Mouse (Mus musculus): ENCODE measurements around the gene Sgcd. TPM values are rescaled to one million over a fixed set of nuclear protein-coding genes. Genes with fewer than 3 reads are reported as not detected.

The Sgcd gene
- polyA plus RNA-seq, 1 experiment from 2014 or later = 0.23 TPM

DNA sequence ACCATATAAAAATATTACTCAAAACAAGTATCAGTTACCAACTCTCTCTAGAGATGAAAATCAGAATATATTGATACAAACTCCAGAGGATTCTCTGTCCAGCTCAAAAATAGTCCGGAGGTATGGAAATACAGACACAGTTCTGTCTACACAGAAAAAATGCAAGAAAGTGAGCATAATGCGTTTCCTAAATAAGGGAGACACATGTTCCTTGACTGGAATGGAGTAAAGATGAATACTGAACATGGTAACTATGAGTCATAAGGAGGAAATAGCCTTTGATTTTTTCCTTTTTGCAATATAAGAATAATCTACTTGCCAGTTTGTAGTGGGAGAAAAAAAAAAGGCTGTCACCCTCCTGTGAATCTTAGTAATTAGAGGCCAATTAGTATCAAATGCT lies 655.1 kb downstream of the Sgcd start:
- no peak overlapping the region for H3K4me2 ChIP-seq
- no peaks in the 10 kb centered on the region for H3K36me3 ChIP-seq
- no peak overlapping the region for H3K9ac ChIP-seq
- H3K9me3 ChIP-seq (replicated peaks) = no peaks in the 10 kb centered on the region
- no peaks in the 10 kb centered on the region for H3K27me3 ChIP-seq (replicated peaks)
- H3K27ac ChIP-seq = no peak overlapping the region
- H3K4me1 ChIP-seq = no peaks in the 10 kb centered on the region
- ATAC-seq = no peak
- 68% methylated on average over 2 of the region's 2 CpGs for WGBS (ENCODE audit: insufficient replicate concordance)
- H3K4me3 ChIP-seq = no peak overlapping the region

GRCm38 (mm10) chr11:47305579-47305978 lies 683.2 kb downstream of the Sgcd start:
- H3K27me3 ChIP-seq (replicated peaks) = no peaks in the 10 kb centered on the region
- no peak overlapping the region for H3K4me3 ChIP-seq
- no peaks in the 10 kb centered on the region for H3K36me3 ChIP-seq
- H3K4me1 ChIP-seq = no peaks in the 10 kb centered on the region
- no peak overlapping the region for H3K4me2 ChIP-seq
- no peak overlapping the region for H3K9ac ChIP-seq
- ATAC-seq = no peak
- no peaks in the 10 kb centered on the region for H3K9me3 ChIP-seq (replicated peaks)
- H3K27ac ChIP-seq = no peak overlapping the region

GRCm38 (mm10) chr11:47304702-47305450 lies 683.9 kb downstream of the Sgcd start:
- no peaks in the 10 kb centered on the region for H3K4me1 ChIP-seq
- ATAC-seq = no peak
- H3K4me2 ChIP-seq = no peak overlapping the region
- no peaks in the 10 kb centered on the region for H3K36me3 ChIP-seq
- no peak overlapping the region for H3K4me3 ChIP-seq
- no peaks in the 10 kb centered on the region for H3K27me3 ChIP-seq (replicated peaks)
- no peaks in the 10 kb centered on the region for H3K9me3 ChIP-seq (replicated peaks)
- H3K27ac ChIP-seq = no peak overlapping the region
- no peak overlapping the region for H3K9ac ChIP-seq
- WGBS (ENCODE audit: insufficient replicate concordance) = 57% methylated on average over 12 of the region's 12 CpGs

- Histone ChIP-seq H3K27me3 (replicated peaks) (no peaks in the 10 kb centered on the region), H3K9ac (no peak overlapping the region), H3K4me1 (no peaks in the 10 kb centered on the region), H3K27ac (no peak overlapping the region), H3K4me3 (no peak overlapping the region), H3K9me3 (replicated peaks) (no peaks in the 10 kb centered on the region), H3K36me3 (no peaks in the 10 kb centered on the region), H3K4me2 (no peak overlapping the region)
- 53% methylated on average over 1 of the region's 1 CpGs for WGBS (ENCODE audit: insufficient replicate concordance)
- ATAC-seq = no peak
Observed at GRCm38 (mm10) chr11:47299777-47300176, 689.0 kb downstream of the Sgcd start.

DNA sequence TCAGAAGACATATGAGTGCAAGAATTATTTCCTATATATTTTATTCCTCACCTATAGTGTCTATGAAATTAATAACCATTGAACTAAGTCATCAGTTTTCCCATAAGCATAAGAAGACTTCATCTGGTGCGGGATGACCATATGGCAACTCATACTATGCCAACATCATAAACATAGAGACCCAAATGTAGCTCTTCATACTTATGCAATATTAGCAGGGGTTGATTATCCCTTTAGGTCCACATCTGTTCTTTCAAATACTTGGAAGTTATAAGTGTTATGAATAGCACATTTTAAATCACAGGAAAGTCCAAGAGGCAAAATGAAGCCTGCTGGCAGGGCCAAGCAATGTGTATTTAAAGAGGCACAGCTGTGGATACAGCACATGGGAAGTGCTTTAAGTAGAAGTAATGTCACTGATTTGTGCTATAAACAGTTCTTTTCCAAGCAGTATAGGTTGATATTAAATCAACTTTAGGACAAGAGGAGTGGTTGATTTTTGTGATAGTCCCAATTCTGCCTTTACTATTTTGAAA lies 690.9 kb downstream of the Sgcd start:
- Histone ChIP-seq H3K36me3 (no peaks in the 10 kb centered on the region), H3K4me3 (no peak overlapping the region), H3K9ac (no peak overlapping the region), H3K27ac (no peak overlapping the region), H3K4me1 (no peaks in the 10 kb centered on the region), H3K9me3 (replicated peaks) (no peaks in the 10 kb centered on the region), H3K27me3 (replicated peaks) (no peaks in the 10 kb centered on the region), H3K4me2 (no peak overlapping the region)
- WGBS (ENCODE audit: insufficient replicate concordance) = 85% methylated on average over 1 of the region's 1 CpGs
- ATAC-seq = no peak

DNA sequence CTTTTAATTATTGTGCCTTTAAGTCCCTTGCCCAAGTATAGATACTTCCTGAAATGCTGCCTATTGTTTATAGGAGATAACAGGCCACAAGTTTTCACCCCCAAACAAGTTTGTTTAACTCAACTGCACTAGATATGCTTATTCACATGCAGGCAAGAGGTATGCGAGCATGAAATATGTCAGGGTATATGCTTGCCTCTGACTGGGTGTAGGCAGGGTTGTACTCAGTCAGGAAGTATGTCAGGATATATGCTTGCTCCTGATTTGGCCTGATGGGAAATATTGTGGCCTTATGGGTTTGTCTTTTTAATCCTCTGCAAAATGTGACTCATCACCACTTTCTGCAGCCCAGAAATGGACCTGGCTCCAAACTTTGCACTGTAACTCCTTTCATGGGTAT lies 694.0 kb downstream of the Sgcd start:
- 30% methylated on average over 1 of the region's 1 CpGs for WGBS (ENCODE audit: insufficient replicate concordance)
- ATAC-seq = no peak
- no peak overlapping the region for H3K9ac ChIP-seq
- H3K9me3 ChIP-seq (replicated peaks) = no peaks in the 10 kb centered on the region
- no peak overlapping the region for H3K27ac ChIP-seq
- no peaks in the 10 kb centered on the region for H3K36me3 ChIP-seq
- no peaks in the 10 kb centered on the region for H3K27me3 ChIP-seq (replicated peaks)
- H3K4me2 ChIP-seq = no peak overlapping the region
- H3K4me1 ChIP-seq = no peaks in the 10 kb centered on the region
- no peak overlapping the region for H3K4me3 ChIP-seq

DNA sequence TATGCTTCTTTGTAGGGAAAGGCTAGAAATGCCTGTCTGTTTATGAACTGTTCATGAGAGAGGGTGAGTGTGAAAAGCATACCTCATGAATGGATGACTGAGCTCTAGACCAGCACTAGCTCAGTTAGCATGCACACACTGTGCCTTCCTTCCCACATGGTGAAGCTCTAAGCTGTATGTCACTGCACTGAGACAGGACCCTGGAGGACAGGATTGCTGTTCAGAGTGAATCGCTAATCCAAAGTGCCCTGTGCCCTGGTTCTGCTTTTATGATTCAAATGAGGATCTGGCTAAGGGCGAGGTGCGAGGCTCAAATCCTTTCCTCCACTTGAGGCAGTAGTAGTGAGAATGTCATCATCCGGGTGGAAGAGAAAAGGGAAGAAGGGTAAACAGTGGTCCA lies 712.2 kb downstream of the Sgcd start:
- H3K27me3 ChIP-seq (replicated peaks) = no peaks in the 10 kb centered on the region
- H3K27ac ChIP-seq = no peak overlapping the region
- WGBS (ENCODE audit: insufficient replicate concordance) = 35% methylated on average over 4 of the region's 4 CpGs
- no peak overlapping the region for H3K9ac ChIP-seq
- H3K4me1 ChIP-seq = no peaks in the 10 kb centered on the region
- no peak overlapping the region for H3K4me3 ChIP-seq
- no peaks in the 10 kb centered on the region for H3K9me3 ChIP-seq (replicated peaks)
- ATAC-seq = no peak
- no peaks in the 10 kb centered on the region for H3K36me3 ChIP-seq
- no peak overlapping the region for H3K4me2 ChIP-seq

DNA sequence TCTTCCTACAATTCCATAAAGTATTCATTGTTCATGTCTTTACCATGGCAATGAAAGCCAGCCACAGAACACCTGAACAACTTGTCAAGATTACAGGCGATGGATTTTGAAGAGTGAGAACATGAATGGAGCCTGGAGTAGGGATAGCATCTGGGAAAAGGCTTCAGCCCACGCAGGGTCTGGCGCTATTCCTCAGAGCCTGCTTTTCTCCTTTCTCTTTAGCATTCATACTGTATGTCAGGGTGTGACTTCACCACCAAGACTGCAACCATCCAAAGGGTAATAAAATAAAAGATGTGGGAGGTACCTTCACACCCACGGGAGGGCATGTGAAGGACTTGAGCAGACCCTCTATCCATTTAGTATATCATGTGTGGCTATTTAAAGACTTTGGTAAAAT lies 720.2 kb downstream of the Sgcd start:
- Histone ChIP-seq H3K9ac (no peak overlapping the region), H3K36me3 (no peaks in the 10 kb centered on the region), H3K9me3 (replicated peaks) (no peaks in the 10 kb centered on the region), H3K27ac (no peak overlapping the region), H3K4me1 (no peaks in the 10 kb centered on the region), H3K4me2 (no peak overlapping the region), H3K27me3 (replicated peaks) (no peaks in the 10 kb centered on the region), H3K4me3 (no peak overlapping the region)
- WGBS (ENCODE audit: insufficient replicate concordance) = 67% methylated on average over 4 of the region's 4 CpGs
- ATAC-seq = no peak

GRCm38 (mm10) chr11:47264267-47264984 lies 724.3 kb downstream of the Sgcd start:
- ATAC-seq = no peak
- no peak overlapping the region for H3K9ac ChIP-seq

DNA sequence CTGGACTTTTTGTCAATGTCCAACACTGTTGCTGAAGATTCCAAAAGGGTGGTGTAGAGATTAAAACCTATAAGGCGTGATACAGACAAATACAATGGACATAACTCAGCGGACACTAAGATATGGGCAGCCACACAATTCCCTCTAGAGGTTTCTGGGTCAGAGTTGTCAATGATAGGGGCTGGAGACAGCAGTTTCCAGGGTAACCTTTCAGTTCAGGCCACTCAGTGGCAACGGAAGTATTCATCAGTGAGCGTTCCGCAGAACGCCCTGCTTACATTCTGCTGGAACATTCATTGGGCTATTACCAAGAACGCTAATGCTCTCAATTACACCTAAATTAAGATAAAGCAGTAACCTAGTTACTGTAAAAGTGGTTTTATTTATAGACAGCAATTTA lies 738.5 kb downstream of the Sgcd start:
- Histone ChIP-seq H3K9me3 (replicated peaks) (no peaks in the 10 kb centered on the region), H3K4me2 (no peak overlapping the region), H3K4me1 (no peaks in the 10 kb centered on the region), H3K36me3 (no peaks in the 10 kb centered on the region), H3K9ac (no peak overlapping the region), H3K4me3 (no peak overlapping the region), H3K27me3 (replicated peaks) (no peaks in the 10 kb centered on the region), H3K27ac (no peak overlapping the region)
- ATAC-seq = no peak
- WGBS (ENCODE audit: insufficient replicate concordance) = 74% methylated on average over 7 of the region's 7 CpGs

More at GRCm38 (mm10) chr11:47264267-47264984, 724.3 kb downstream of the Sgcd start:
- no peaks in the 10 kb centered on the region for H3K27me3 ChIP-seq (replicated peaks)
- H3K4me3 ChIP-seq = no peak overlapping the region
- WGBS (ENCODE audit: insufficient replicate concordance) = 57% methylated on average over 9 of the region's 9 CpGs
- H3K27ac ChIP-seq = no peak overlapping the region
- no peaks in the 10 kb centered on the region for H3K4me1 ChIP-seq
- no peaks in the 10 kb centered on the region for H3K9me3 ChIP-seq (replicated peaks)
- H3K4me2 ChIP-seq = no peak overlapping the region
- H3K36me3 ChIP-seq = no peaks in the 10 kb centered on the region

GRCm38 (mm10) chr11:47248345-47248893 lies 740.4 kb downstream of the Sgcd start:
- Histone ChIP-seq H3K4me1 (no peaks in the 10 kb centered on the region), H3K4me3 (no peak overlapping the region), H3K9ac (no peak overlapping the region), H3K27me3 (replicated peaks) (no peaks in the 10 kb centered on the region), H3K4me2 (no peak overlapping the region), H3K36me3 (no peaks in the 10 kb centered on the region), H3K27ac (no peak overlapping the region), H3K9me3 (replicated peaks) (no peaks in the 10 kb centered on the region)
- no peak for ATAC-seq
- 73% methylated on average over 4 of the region's 4 CpGs for WGBS (ENCODE audit: insufficient replicate concordance)

GRCm38 (mm10) chr11:47247703-47248344 lies 740.9 kb downstream of the Sgcd start:
- 73% methylated on average over 8 of the region's 8 CpGs for WGBS (ENCODE audit: insufficient replicate concordance)

More at GRCm38 (mm10) chr11:47247703-47248344, 740.9 kb downstream of the Sgcd start:
- Histone ChIP-seq H3K4me2 (no peak overlapping the region), H3K9ac (no peak overlapping the region), H3K4me1 (no peaks in the 10 kb centered on the region), H3K27me3 (replicated peaks) (no peaks in the 10 kb centered on the region), H3K4me3 (no peak overlapping the region), H3K27ac (no peak overlapping the region), H3K9me3 (replicated peaks) (no peaks in the 10 kb centered on the region), H3K36me3 (no peaks in the 10 kb centered on the region)
- ATAC-seq = no peak
